Mouse (Mus musculus) gastrocnemius, adult 8-10 months (tissue): ENCODE measurements around the gene Hes7. TPM values are rescaled to one million over a fixed set of nuclear protein-coding genes. Genes with fewer than 3 reads are reported as not detected.
A peak's percentile ranks its signal among the peaks of the same experiment; 100 is the strongest.

ENCODE experiments used
- DNase-seq, 2 experiments: peaks; one replicate each; pipeline ENCODE4 v3.0.0; 2022; ENCODE audit warnings: low spot score in 2 of 2
- total RNA-seq, 4 experiments: library from RNA; stranded (reverse); gene quantifications; 2 replicates each; pipeline ENCODE4 v1.2.4; 2022

Hes7 gene
- total RNA-seq, 4 experiments from 2014 or later: not detected

DNA sequence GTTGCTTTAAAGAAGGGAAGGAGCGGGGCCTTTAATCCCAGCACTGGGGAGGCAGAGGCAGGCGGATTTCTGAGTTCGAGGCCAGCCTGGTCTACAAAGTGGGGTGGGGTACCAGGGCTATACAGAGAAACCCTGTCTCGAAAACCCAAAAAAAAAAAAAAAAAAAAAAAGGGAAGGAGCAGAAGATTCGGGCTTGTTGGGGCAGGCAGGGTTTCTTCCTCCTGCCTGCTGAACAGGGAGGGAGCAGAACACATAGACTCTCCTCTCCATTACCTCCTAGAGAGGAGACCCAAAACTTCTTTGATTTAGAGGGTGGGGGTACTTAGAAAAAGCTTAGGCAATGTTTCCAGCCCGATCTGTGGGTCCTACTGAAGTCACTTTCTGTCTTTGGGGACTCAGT, 15.2 kb downstream of the Hes7 start:
- no peak for DNase-seq

GRCm38 (mm10) chr11:69147546-69147945, 27.3 kb downstream of the Hes7 start:
- DNase-seq: no peak

DNA sequence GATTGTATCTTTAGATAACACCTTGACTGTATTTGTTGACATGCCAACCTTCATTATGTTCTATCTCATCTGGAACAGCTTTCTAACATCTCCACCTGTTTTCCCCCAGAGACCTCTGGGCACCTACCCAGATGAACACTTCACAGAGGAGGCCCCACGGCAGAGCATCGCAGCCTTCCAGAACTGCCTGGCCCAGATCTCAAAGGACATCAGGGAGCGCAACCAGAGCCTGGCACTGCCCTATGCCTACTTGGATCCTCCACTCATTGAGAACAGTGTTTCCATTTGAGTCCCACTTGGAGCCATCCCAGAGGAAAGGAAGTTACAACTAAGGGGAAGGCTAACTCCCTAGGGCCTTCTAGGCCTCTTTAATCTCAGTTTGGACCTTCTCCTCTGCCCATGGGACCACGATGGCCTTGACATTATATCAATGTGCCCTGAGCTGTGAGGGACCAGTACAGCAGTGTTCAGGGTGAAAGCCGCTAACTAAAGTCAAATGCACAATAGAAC, 28.3 kb downstream of the Hes7 start:
- no peak for DNase-seq

DNA sequence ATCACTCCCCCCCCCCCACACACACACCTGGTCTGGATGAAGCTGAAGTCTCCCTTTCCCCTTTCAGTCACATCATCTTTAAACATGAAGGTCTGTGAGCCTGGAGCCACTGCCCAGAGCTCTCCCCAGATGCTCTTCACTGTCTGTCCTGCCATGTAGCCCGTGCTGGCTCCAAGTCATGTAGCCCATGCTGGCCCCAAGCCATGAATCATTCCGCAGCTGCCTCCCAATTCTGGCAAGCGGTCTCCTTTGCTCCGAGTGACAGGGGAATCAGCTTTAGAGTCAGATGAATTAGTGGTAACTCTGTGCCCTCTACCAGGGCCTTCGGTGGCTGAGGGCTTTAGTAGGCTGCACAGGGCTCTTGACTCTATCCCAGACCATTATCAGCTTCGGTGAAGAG, 29.5 kb downstream of the Hes7 start:
- DNase-seq: no peak

DNA sequence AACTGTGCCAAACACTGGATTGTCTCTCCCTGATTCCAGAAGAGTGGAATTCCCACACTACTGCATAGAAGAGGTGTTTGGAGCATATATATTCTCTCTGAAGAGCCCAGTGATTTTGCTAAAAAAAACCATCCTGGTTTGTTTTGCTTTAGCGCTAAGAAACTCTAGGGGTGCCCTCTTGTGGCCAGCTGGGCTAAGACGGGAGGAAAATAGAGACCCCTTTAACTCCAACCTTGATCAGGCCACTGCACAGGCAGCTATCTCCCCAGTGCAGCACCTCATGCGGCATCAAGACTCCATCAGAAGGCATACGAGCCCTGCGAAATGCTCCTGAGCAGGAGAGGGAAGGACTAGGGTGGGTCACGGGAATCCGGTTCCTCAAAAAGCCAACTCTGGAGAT, 30.2 kb downstream of the Hes7 start:
- no peak for DNase-seq

DNA sequence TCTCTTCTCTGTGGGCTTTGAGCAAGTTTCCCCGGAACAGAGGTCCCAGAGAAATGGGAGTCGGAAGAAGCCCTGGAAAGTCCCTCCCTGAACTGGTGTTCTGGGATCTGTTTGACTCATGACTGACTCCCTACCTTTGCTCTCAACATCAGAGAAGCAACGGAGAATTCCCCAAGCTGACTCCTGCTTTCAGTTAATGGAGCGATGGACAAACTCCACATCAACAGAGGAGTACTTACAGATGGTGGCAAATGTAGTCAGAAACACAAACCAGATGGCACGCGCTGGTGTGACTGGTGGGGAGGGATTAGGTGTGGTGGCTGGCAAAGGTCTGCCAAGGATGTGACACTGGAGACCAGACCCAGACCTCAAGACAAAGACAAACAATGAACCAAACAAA, 30.8 kb downstream of the Hes7 start:
- DNase-seq: no peak

DNA sequence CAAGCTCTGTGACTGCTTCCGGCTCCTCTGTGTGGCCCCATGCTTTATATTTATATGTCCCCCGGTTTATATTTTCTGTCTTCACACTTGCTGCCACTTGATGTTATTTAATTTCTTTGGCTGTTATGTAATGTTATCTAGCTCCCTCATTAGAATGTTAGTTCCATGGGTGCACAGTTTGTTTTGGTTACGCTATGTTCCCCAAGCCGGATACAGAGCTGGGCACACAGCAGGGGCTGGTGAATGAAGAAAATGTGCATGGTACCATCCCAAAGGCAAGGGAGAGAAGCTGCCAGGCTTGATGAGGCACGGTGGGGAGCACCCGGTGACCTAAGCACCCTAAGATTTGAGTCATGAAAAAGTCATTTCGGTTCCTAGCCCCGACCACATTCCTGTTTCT, 33.6 kb downstream of the Hes7 start:
- no peak for DNase-seq

- DNase-seq: no peak
Observed at GRCm38 (mm10) chr11:69155351-69155750, 35.1 kb downstream of the Hes7 start.

DNA sequence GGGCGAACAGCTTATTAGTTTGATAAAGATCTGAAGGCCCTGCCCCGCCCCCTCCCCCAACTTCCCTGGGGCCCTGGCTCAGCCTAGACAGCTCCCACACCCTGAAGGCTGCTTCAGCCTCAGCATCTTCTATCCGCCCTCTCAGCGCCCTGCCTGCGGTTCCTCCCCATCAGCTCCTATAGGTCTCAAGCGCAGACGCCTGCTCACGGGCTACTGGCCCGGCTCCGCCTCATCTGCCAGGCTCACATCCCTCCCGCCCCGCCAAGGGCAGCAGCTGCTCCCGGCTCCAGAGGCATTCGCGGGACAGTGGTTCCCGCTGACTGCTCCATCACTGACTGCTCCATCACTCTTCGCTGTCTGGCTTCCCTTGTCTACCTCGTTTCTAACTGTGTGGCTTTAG, 36.6 kb downstream of the Hes7 start, which contains the start of gene Alox12b:
Gene Alox12b, plus strand, starts transcription at position 190 of the 400 bp plus-strand sequence.
- DNase-seq: no peak

- DNase-seq: no peak
Observed at GRCm38 (mm10) chr11:69169313-69169712, 49.1 kb downstream of the Hes7 start.

DNA sequence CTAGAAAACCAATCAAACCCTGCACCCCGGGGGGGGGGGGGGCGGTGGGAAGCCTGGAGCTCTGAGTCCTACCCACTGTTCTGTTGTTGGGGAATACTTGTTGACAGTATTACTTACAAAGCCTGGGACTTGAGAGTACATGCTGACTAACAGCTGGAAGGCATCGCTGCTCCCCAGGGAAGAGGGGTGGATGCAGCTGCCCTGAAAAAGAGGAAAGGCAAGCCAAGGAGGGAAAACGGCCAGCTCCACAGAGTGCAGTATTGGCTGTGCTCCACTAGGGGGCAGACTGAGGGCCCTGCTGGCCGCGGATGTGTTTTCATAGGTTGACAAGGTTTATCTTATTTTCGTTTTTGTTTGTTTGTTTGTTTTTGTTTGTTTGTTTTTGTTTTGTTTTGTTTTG, 51.4 kb downstream of the Hes7 start:
- peak; percentile 81 to 88 for DNase-seq

GRCm38 (mm10) chr11:69172606-69173005, 52.4 kb downstream of the Hes7 start:
- DNase-seq: no peak

Other genes with a start within 250 kb of the Hes7 start
- 10 to 100 TPM; 70.5 to 96.6 (median 85.7) TPM for gene Ndel1, start 248.5 kb upstream of the Hes7 start, total RNA-seq
- under 1 TPM in 1 of 4 experiments, not detected in 3; 0.10 TPM for gene Rnf222, start 231.9 kb upstream of the Hes7 start, total RNA-seq
- gene Rpl26, start 218.8 kb upstream of the Hes7 start, total RNA-seq: 100 to 1,000 TPM; 671 to 819 (median 724) TPM
- not detected for gene Odf4, start 193.3 kb upstream of the Hes7 start, total RNA-seq
- 1 to 10 TPM; 5.3 to 8.1 (median 6.6) TPM for gene Arhgef15, start 162.9 kb upstream of the Hes7 start, total RNA-seq
- gene Slc25a35, start 152.3 kb upstream of the Hes7 start, total RNA-seq: 1 to 10 TPM; 3.5 to 4.8 (median 4.3) TPM
- 10 to 100 TPM; 59.5 to 84.1 (median 69.6) TPM for gene Rangrf, start 145.2 kb upstream of the Hes7 start, total RNA-seq
- 1 to 10 TPM; 4.9 to 9.3 (median 7.4) TPM for gene Pfas, start 111.9 kb upstream of the Hes7 start, total RNA-seq
- 10 to 100 TPM; 10.1 to 12.7 (median 11.0) TPM for gene Ctc1, start 104.5 kb upstream of the Hes7 start, total RNA-seq
- gene Aurkb, start 74.8 kb upstream of the Hes7 start, total RNA-seq: under 1 TPM in 1 of 4 experiments, not detected in 3; 0.35 TPM
- gene Borcs6, start 60.7 kb upstream of the Hes7 start, total RNA-seq: 10 to 100 TPM; 22.4 to 26.2 (median 23.7) TPM
- gene Tmem107, start 49.6 kb upstream of the Hes7 start, total RNA-seq: 1 to 10 TPM; 2.9 to 7.0 (median 5.2) TPM
- gene Vamp2, start 31.9 kb upstream of the Hes7 start, total RNA-seq: 10 to 100 TPM; 31.4 to 39.6 (median 35.6) TPM
- gene Per1, start 25.2 kb upstream of the Hes7 start, total RNA-seq: 10 to 100 TPM; 58.8 to 81.4 (median 70.4) TPM
- gene 9130213A22Rik, start 2.2 kb downstream of the Hes7 start, total RNA-seq: under 1 TPM in 1 of 4 experiments, not detected in 3; 0.18 TPM
- under 1 TPM in 1 of 4 experiments, not detected in 3; 0.21 TPM for gene Aloxe3, start 5.5 kb downstream of the Hes7 start, total RNA-seq
- gene Alox12b, start 36.6 kb downstream of the Hes7 start, total RNA-seq: not detected
- not detected for gene Alox8, start 77.4 kb downstream of the Hes7 start, total RNA-seq
- not detected for gene Gucy2e, start 116.6 kb downstream of the Hes7 start, total RNA-seq
- gene Cntrob, start 203.4 kb downstream of the Hes7 start, total RNA-seq: 1 to 10 TPM in 1 of 4 experiments, under 1 TPM in 3; 0.72 to 1.5 (median 0.88) TPM
- gene Trappc1, start 203.6 kb downstream of the Hes7 start, total RNA-seq: 10 to 100 TPM; 33.6 to 42.2 (median 37.9) TPM
- under 1 TPM in 1 of 4 experiments, not detected in 3; 0.13 TPM for gene Kcnab3, start 205.9 kb downstream of the Hes7 start, total RNA-seq
- gene Rnf227, start 220.1 kb downstream of the Hes7 start, total RNA-seq: under 1 TPM in 1 of 4 experiments, not detected in 3; 0.22 TPM
- gene Chd3, start 249.0 kb downstream of the Hes7 start, total RNA-seq: 1 to 10 TPM; 4.2 to 9.0 (median 5.5) TPM